Mouse (Mus musculus) megakaryocyte, embryonic 14.5 days (primary cell): Measurements from ENCODE around the gene Gm47289.

ENCODE experiments used
- FLI1 ChIP-seq: IDR thresholded peaks from 2 replicates; pipeline ENCODE4 v1.6.1; 2012; ENCODE audit warnings: low read length, inconsistent platforms, mixed read lengths
- GATA1 ChIP-seq: IDR thresholded peaks from 3 replicates; pipeline ENCODE4 v1.6.1; 2012; ENCODE audit warnings: mixed read lengths, low read length, inconsistent platforms, borderline replicate concordance

DNA sequence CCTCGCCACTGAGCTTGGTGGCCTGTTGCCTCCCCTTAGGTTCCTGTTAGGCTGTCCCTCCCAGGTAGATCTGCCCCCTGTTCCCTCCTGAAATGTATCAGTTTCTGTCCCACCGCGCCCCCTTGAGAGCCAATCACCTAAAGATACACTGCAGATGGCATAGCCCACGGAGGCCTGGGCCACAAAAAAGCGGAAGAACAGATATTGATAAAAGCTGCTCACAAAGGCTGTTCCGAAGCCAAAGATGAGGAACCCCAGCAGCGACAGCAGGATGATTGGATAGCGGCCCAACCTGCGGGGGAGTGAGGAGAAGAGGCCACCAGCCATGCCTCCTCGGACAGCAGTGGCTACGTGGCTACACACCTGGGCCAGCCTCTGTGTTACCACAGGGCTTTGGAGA is 20.3 kb downstream of the Gm47289 start:
- no peak for TF ChIP-seq GATA1
- no peak for TF ChIP-seq FLI1
